Mouse (Mus musculus) left cerebral cortex, adult 11 months (tissue): ENCODE measurements around the gene Etnppl.

Experiments used
- DNase-seq: peaks from one replicate; pipeline ENCODE4 v3.0.0; 2022; ENCODE audit warnings: low spot score

Etnppl gene

DNA sequence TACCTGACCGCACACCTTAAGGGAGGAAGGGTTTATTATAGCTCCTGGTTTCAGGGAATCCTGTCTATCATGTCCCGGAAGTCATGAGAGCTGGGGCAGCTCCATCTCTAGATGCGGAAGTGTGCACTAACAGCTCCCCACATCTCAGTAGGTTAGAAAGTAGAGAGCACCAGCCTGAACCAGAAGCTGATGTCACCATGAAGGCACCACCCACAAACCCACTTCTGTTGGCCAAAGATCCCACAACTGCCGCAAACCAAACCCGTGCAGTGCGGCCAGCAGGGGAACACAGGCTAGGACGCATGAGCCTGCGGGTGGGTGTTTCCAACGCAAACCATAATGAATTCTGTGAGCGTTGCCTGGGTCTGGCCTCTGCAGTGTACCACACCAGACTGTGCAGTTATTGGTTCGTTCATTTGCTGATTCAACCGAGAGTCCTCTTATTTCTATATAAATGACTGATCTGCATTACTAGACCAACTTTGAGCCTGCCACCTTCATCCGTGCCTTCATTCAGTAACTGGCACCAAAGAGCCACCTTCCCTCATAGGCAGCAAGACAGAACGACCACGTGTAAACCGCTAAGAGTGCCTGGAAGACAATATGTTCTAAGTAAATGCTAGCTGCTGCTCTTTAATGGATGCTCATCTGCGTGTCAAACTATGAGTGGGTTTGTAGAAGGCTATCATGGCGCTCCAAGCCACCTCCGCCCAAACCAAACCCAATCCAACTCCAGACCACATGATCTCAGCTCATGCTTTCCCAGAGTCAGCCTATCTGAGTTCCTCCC is 60.6 kb downstream of the Etnppl start:
- DNase-seq: no peak

DNA sequence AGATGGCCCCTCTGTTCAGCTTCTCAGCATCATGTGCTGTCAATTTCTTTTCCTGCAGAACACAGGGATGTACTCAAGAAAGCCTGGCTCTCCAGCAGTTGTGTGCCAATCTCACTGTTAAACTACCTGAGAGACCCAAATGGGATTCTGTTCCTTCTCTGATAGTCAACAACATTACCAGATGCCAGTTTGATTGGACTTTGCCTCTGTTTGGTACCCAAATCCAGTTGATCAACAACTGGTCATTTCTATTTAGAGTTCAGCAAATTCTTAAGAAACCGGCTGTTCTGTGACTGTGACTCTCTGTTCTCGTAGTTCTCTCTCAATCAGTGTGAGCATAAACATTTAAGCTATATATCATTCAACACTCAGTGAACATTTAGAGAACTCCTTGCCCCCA is 64.0 kb downstream of the Etnppl start:
- DNase-seq: no peak

DNA sequence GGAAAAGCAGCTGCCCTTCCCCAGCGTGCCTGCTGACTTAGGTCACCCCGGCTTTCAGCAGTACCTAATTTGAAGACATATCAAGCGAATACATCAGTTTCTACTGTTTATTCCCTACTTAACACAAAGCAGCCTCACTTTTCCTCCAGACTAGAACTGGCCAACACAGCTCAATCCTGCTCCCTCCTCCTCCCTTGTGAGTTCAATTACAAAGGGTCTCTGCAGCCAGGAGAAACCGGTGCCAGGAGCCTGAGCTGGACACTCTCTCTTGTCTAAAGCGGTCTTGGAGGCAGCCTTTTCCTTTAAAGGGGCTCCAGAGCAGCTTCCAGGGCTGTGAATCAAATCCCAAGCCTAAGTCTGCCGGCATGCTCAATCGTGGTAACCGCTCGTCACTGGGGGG is 64.9 kb downstream of the Etnppl start:
- DNase-seq: no peak

DNA sequence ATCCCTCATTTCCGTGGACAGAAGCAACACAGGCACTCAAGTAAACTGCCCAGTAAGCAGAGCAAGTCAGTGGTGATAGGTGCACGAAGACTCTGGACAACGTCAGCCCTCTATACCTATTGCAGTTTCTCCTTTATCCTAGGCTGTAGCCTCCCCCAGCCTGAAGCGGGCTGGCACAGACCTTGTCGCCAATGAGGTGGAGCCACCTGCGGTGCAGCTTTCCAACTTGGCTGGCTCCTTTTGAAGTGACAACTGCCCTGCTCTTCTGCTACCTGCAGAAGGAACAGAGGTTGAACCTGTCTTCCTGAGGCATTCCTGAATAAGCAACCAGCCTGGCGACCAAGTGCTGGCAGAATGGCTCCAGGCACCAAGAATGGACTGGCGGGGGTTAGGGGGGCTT is 66.6 kb downstream of the Etnppl start:
- no peak for DNase-seq

DNA sequence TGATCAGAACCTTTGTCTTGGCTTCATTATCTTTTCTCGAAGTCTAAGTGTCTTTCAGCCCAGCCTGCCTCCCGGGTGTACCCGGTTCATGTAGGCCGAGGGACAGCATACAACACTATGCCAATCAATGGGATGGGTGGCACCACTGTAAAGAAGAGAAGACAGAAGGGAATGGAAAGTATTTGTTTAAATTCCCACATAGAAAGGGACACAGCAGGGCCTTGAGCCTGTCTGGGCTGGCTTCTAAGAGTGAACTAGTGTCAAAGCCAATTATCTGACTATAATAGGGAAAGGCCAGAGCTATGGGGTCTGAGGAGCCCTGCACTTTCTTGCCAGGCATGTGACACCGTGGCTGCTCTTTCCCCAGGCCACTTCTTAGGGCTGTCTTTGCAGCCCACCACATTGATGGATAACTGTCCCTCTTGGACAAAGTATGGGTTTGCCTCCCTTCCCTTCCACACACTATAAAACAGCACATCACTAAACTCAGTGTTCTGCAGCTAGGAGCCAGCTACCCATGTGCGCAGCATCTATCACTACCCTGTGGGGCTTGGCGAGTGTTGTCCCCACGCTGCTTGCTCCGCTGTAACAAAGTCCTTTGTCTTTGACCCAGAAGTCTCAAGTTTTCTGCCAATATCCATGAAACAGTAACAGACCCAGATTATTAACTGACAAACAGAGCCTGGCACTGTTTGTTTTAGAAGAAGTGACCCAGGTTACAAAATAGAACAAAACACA is 67.2 kb downstream of the Etnppl start:
- no peak for DNase-seq

DNA sequence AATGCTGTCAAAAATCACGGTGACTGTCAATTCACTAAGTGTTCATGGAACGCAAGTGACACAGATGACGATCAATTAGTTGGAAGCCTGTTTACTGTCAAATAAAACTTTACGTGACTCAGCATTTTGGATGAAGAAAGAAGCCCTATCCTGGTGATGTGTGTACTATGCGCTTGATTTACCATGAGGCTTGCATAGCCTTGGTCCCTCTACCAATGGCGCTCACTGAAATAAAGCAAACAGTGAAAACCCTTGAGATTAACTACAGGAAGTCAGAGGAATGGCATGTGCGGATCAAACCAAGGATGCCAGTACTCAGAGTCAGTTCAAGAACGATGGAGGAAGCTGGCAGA is 67.7 kb downstream of the Etnppl start:
- no peak for DNase-seq

DNA sequence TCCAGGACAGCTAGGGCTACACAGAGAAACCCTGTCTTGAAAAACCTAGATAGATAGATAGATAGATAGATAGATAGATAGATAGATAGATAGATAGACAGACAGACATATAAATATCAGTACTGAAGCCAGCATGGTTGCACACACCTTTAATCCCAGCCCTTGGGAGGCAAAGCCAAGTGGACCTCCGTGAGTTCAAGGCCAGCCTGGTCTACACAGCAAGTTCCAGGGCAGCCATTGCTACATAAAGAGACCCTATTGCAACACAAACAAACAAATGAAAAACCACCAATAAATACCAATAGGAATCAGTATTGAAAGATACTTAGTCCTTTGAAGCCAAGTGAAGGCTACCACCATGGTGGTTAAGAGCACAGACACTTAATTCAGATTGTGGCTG is 69.8 kb downstream of the Etnppl start:
- DNase-seq: no peak
